Mouse (Mus musculus) embryonic facial prominence, embryonic 10.5 days (tissue): Measurements from ENCODE around the gene Pfn1. TPM values are rescaled to one million over a fixed set of nuclear protein-coding genes. Genes with fewer than 3 reads are reported as not detected.
A peak's percentile ranks its signal among the peaks of the same experiment; 100 is the strongest.

Experiments
- DNase-seq: peaks from one replicate; pipeline ENCODE4 v3.0.0-alpha.2; 2017; ENCODE audit warnings: low spot score
- H3K27ac ChIP-seq: fragments of 300-500 bp; sonication (generic); replicated peaks from 2 replicates; pipeline ENCODE4 v1.5.1; 2016; ENCODE audit warnings: mild to moderate bottlenecking
- H3K27me3 ChIP-seq: fragments of 300-500 bp; sonication (generic); replicated peaks from 2 replicates; pipeline ENCODE4 v1.6.1; 2016; ENCODE audit warnings: low read depth, mild to moderate bottlenecking; ENCODE audit not compliant: poor library complexity, severe bottlenecking
- H3K36me3 ChIP-seq: fragments of 300-500 bp; sonication (generic); replicated peaks from 2 replicates; pipeline ENCODE4 v1.6.1; 2016; ENCODE audit warnings: mild to moderate bottlenecking, moderate library complexity
- H3K4me1 ChIP-seq: fragments of 300-500 bp; sonication (generic); 2 replicates; pipeline ENCODE4 v1.6.1; 2016
- H3K4me3 ChIP-seq: fragments of 300-500 bp; sonication (generic); 2 replicates; pipeline ENCODE4 v1.5.1; 2016; ENCODE audit warnings: mild to moderate bottlenecking, moderate library complexity
- H3K9me3 ChIP-seq: fragments of 300-500 bp; sonication (generic); 2 replicates; pipeline ENCODE4 v1.6.1; 2016; ENCODE audit warnings: mild to moderate bottlenecking
- WGBS: fragments of 180-500 bp; shearing (Covaris S2); methylation state at CpG from one replicate; pipeline ENCODE4 v1.1.7; 2016; 5-methylcytosine and 5-hydroxymethylcytosine counted together
- polyA plus RNA-seq: library from polyadenylated mRNA; unstranded; fragments of >200 nt; fragmentation: Nextera tagmentation; extraction: Ambion mirVana; gene quantifications from 2 replicates; pipeline ENCODE4 v1.2.1, GENCODE M21; 2016

Gene Pfn1
- 2,153 and 2,165 TPM in 2 replicates for polyA plus RNA-seq

DNA sequence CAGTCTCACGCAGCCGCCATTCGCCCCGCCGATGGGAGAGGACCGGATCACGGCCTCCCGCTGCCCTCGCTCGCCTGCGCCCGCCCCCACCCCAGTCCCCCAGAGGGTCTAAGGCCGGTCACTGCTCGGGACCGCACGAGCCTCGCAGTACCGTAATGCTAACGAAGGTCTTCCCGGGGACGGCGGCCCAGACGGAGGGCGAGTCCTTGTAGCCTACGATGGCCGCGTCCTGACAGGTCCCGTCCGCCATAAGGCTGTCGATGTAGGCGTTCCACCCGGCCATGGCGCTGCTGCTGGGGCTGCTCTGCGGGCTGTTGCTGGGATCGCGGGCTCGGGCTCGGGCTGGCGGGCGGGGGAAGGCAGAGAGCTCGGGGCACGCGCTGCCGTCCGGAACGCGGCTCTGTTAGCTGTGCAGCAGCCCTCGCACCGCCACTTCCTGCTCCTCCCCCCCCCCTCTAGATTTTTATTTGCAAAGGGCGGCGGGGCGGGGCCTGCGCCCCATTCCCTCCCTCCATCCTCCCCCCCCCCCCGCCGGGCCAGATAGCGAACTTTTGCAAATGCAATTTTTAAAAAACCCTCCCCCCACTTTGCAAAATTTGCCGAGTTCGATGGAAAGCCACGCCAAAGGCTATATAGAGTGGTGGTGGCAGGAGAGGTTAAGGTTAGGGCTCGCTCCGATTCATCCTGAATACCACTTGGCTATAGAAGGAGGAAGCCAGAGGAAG is at the start of gene Pfn1:
Gene Pfn1 (minus strand): TSS at position 447 of the 725 bp plus-strand sequence.
- peak; percentile 91 for DNase-seq
- peak within 1 kb of the TSS; percentile 99 for H3K27ac ChIP-seq
- under 1% methylated on average over 61 of the region's 61 CpGs for WGBS
- H3K27me3 ChIP-seq = no peaks in the 10 kb centered on the region
- peaks cover 46% of the 10 kb centered on the region for H3K36me3 ChIP-seq
- H3K9me3 ChIP-seq = no peaks in the 10 kb centered on the region
- H3K4me1 ChIP-seq = peaks cover 79% of the 10 kb centered on the region
- peak within 1 kb of the TSS; percentile 100 for H3K4me3 ChIP-seq

- no peak for DNase-seq
- WGBS = 68% methylated on average over 6 of the region's 6 CpGs
- Histone ChIP-seq H3K36me3 (peaks cover 53% of the 10 kb centered on the region), H3K27ac (no peak overlapping the region), H3K9me3 (no peaks in the 10 kb centered on the region), H3K4me3 (peak overlapping the region; percentile 93; the same call in 1 of the 2 replicates), H3K4me1 (peaks cover 30% of the 10 kb centered on the region), H3K27me3 (no peaks in the 10 kb centered on the region)
Measured at GRCm38 (mm10) chr11:70702781-70703180, 48.3 kb upstream of the Pfn1 start.

- Histone ChIP-seq H3K9me3 (no peaks in the 10 kb centered on the region), H3K4me3 (peak overlapping the region; percentile 93), H3K36me3 (peaks cover 46% of the 10 kb centered on the region), H3K27me3 (no peaks in the 10 kb centered on the region), H3K27ac (no peak overlapping the region), H3K4me1 (peaks cover 30% of the 10 kb centered on the region)
- WGBS = 77% methylated on average over 6 of the region's 6 CpGs
- no peak for DNase-seq
Measured at GRCm38 (mm10) chr11:70701984-70702733, 47.7 kb upstream of the Pfn1 start.

- Histone ChIP-seq H3K36me3 (peaks cover 39% of the 10 kb centered on the region), H3K4me1 (peaks cover 30% of the 10 kb centered on the region), H3K27ac (peak overlapping the region; percentile 95), H3K4me3 (peak overlapping the region; percentile 93), H3K9me3 (no peaks in the 10 kb centered on the region), H3K27me3 (no peaks in the 10 kb centered on the region)
- WGBS = 16% methylated on average over 10 of the region's 10 CpGs
- no peak for DNase-seq
Measured at GRCm38 (mm10) chr11:70701221-70701955, 46.9 kb upstream of the Pfn1 start.

DNA sequence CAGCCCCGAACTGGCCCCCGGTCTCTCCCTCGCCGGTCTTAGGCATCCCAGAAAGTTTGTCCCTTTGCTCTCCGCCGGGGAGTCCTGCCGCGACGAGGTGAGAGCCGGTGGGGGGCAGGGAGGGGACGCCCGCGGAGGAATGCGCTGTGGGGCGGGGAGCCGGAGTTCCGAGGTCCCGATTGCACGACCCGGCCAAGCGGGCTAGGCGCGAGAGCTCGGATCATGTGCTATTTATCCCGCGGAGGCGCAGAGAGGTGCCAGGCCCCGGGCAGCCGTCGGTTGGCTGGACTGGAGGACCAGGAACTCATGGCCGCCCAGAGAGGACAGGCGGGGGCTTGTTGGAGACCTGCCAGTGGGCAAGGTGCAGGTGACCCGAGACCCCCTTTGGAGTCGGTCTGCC is 46.2 kb upstream of the Pfn1 start:
- under 1% methylated on average over 34 of the region's 34 CpGs for WGBS
- Histone ChIP-seq H3K4me1 (peaks cover 30% of the 10 kb centered on the region), H3K36me3 (peaks cover 31% of the 10 kb centered on the region)

DNA sequence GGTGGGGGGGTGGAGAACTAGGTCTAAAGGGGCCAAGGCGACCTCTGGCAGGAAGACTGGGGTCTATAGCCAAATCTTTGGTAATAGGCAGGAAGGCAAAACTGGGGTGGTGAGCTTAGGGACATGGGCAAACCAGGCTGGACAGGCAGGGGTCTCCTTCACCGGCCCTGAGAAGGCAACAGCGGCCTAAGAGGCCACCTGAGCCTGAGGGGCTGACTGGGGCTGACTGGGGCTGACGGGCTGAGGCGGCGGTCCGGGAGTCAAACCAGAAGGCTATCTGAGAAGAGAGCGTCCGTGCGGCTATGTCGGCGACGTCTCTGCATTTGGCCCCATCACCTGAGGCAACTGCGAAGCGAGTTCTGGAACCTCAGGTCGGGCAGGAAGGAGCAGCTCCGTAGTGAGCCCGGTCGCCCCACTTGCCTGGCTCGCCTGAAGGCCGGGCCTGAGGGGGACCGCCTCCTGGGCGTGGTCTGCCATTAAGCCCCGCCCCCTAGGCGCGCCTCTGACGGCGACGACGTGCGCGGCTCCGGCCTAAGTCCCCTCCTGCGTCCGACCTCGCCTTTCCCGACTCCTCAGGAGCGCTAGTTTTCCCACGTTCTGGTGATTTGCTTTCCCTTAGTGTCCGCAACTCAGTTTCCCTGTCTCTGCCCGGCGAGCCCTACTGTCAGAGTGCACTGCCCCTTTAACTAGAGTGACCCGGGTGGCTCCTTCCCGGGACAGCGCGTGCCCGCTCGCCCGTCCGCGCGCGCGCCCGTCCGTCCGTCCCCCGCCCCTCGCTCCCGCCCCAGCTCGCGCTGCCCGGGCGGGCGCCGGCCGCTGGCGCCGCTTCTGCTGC is 45.5 kb upstream of the Pfn1 start, which contains the start of the genes Inca1 and Kif1c:
Gene Inca1 (minus strand): TSS at position 434 of the 835 bp plus-strand sequence.
Gene Kif1c (plus strand): TSS at position 827 of the 835 bp plus-strand sequence.
- peak within 1 kb of the TSS; percentile 93 for H3K4me3 ChIP-seq
- peaks cover 30% of the 10 kb centered on the region for H3K4me1 ChIP-seq
- no peaks in the 10 kb centered on the region for H3K27me3 ChIP-seq
- peaks cover 24% of the 10 kb centered on the region for H3K36me3 ChIP-seq
- 1% methylated on average over 69 of the region's 69 CpGs for WGBS
- DNase-seq = peak; percentile 94
- H3K9me3 ChIP-seq = no peaks in the 10 kb centered on the region
- H3K27ac ChIP-seq = peak within 1 kb of the TSS; percentile 95

More for the DNA sequence above, 46.2 kb upstream of the Pfn1 start:
- DNase-seq = peak; percentile 72
- Histone ChIP-seq H3K27me3 (no peaks in the 10 kb centered on the region), H3K9me3 (no peaks in the 10 kb centered on the region), H3K27ac (peak overlapping the region; percentile 95), H3K4me3 (peak overlapping the region; percentile 93)

GRCm38 (mm10) chr11:70699051-70699450 is 44.6 kb upstream of the Pfn1 start:
- DNase-seq = no peak
- Histone ChIP-seq H3K4me1 (peaks cover 30% of the 10 kb centered on the region), H3K4me3 (peak overlapping the region; percentile 93), H3K9me3 (no peaks in the 10 kb centered on the region), H3K27me3 (no peaks in the 10 kb centered on the region), H3K36me3 (peaks cover 15% of the 10 kb centered on the region), H3K27ac (no peak overlapping the region)
- 58% methylated on average over 2 of the region's 2 CpGs for WGBS

GRCm38 (mm10) chr11:70697376-70697775 is 42.9 kb upstream of the Pfn1 start:
- Histone ChIP-seq H3K9me3 (no peaks in the 10 kb centered on the region), H3K36me3 (no peaks in the 10 kb centered on the region), H3K4me1 (peaks cover 25% of the 10 kb centered on the region), H3K27me3 (no peaks in the 10 kb centered on the region), H3K27ac (no peak overlapping the region), H3K4me3 (no peak overlapping the region)
- WGBS = 77% methylated on average over 3 of the region's 3 CpGs
- DNase-seq = no peak

- H3K27me3 ChIP-seq = no peaks in the 10 kb centered on the region
- no peaks in the 10 kb centered on the region for H3K36me3 ChIP-seq
- 69% methylated on average over 3 of the region's 3 CpGs for WGBS
- H3K4me1 ChIP-seq = peaks cover 6% of the 10 kb centered on the region
- H3K9me3 ChIP-seq = no peaks in the 10 kb centered on the region
- no peak overlapping the region for H3K27ac ChIP-seq
- no peak overlapping the region for H3K4me3 ChIP-seq
- no peak for DNase-seq
Measured at GRCm38 (mm10) chr11:70693504-70693903, 39.1 kb upstream of the Pfn1 start.

DNA sequence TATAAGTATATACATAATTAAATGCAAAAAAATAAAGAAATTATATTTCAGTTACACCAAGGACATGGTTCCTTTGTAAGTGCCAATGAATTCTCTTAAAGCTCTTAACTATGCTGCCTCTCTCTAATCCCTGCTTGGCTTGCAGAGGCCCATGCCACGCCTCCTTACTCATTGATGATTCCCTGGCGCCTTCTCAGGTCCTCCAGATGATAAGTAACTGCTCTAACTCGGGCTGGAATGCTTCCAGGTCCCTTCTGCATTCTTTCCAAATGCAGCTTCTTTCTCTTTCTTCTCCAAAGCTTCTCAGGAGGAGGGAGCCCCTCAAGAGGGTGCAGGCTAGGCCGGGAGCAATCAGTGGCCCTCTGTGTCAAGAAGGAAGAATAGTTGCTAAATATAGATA is 35.1 kb upstream of the Pfn1 start:
- WGBS = 64% methylated on average over 4 of the region's 4 CpGs
- H3K4me1 ChIP-seq = peaks cover 25% of the 10 kb centered on the region
- no peaks in the 10 kb centered on the region for H3K9me3 ChIP-seq
- H3K36me3 ChIP-seq = peaks cover 16% of the 10 kb centered on the region
- H3K27me3 ChIP-seq = no peaks in the 10 kb centered on the region
- no peak overlapping the region for H3K27ac ChIP-seq
- H3K4me3 ChIP-seq = no peak overlapping the region
- no peak for DNase-seq

DNA sequence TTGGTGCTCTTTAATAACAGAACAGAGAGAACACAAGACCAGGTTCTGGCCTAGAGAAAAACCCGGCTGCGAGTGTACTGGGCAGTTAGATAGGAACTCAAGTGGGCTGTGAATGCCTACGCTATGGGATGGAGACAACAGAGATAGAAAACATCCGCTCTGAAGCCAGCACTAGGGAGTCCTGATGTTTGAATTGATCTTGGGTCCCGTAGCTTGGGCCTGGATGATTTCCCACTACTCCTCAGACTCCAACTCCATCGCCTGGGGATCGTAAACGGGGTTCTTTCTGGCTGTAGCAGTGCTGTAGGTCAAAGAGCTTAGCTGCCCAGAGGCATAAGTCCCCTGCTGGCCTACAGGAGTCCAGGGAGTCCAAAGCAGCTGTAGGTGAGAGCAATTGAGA is 33.9 kb upstream of the Pfn1 start:
- H3K9me3 ChIP-seq = no peaks in the 10 kb centered on the region
- peak; percentile 20 for DNase-seq
- peak overlapping the region; percentile 92 for H3K27ac ChIP-seq

More for the DNA sequence above, 33.9 kb upstream of the Pfn1 start:
- WGBS = 12% methylated on average over 8 of the region's 8 CpGs
- no peaks in the 10 kb centered on the region for H3K27me3 ChIP-seq
- H3K4me3 ChIP-seq = peak overlapping the region; percentile 91
- peaks cover 25% of the 10 kb centered on the region for H3K4me1 ChIP-seq
- H3K36me3 ChIP-seq = peaks cover 28% of the 10 kb centered on the region
